Mouse (Mus musculus) kidney, postnatal 4 days (tissue): ENCODE measurements at regions not wholly inside any gene's neighbourhood (a gene's known extent, or its start where the extent isn't known, plus 50 kb on each side); places are given as distances from the start of the nearest gene placed in this dataset.

ENCODE experiments used
- DNase-seq, 2 experiments: peaks; one replicate each; pipeline ENCODE4 v3.0.0; 2021; ENCODE audit warnings: mixed read lengths in 2 of 2

DNA sequence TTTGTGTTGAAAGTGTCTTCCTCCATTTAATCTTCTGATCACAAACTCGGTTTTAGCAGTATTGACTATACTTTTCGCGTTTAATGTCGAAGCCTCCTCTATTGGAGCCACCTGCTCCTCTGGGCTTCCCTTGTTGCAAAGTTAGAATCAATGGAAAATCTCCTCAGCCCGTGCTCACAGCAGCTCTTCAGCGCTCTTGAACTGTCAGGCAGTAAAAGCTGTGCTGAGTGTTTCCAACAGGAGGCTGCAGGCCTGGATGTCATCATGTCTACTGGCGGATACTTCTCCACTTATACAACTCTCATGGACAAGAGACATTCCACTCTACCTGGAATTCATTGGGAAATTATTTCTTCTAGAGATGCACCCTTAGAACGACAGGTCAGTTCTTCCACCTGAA lies 380.4 kb upstream of the Crim1 start:
- no peak for DNase-seq

DNA sequence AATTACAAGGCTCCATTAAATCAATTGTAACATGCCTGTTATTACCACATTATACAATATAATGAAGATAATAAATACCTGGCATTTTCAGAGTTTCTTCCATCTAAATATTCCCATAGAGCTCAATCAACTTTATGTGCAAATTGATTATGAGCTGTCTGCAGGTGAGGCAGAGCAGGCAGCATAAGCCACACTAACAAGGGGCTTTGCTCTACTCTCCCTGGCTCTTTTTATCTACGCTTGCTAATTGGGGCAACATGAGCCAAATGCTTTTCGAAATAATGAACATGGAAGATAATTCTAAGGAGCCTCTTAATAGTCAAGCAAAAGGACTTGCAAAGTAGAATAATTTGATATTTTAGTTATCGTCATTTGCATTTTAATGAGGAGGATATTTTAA lies 356.1 kb upstream of the Crim1 start:
- DNase-seq: no peak

DNA sequence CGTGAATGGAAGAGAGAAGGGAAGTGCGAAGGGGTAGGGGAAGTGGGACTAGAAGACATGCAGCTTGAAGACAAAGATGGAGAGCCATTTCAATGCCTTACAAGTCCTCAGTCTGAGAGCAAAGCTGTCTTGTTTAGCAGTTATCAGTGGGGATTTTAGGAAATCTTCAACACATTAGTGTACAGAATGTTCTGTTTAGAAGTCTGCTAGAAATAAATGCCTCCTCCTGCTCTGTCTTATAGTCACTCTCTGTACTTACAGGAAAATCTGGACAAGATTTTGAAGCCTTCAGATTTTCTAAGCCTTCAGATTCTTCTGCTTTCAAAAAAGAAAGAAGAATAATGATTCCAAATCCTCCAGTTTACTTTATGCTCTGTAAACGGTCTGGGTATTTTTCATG lies 325.6 kb upstream of the Crim1 start:
- DNase-seq: no peak

DNA sequence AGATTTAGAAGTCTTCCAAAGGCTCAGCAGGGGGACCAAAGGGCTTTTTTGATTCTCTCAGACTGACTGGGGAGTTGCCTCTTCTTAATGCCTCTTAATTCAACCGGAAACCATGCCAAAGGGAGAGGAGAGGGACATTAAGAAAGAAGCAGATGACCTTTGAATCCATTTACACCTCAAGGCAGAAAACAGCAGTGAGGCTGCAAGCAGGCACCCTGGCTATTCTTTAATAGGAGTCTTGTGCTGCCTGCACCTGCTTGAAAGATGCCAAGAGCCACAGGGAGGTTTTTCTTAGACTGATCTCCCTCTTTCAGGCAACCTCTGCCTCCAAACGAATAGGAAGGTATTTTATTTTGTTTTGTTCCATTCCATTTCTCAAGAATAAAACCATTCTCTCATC lies 323.0 kb upstream of the Crim1 start:
- DNase-seq: peak in 1 of 2 experiments; percentile 4

DNA sequence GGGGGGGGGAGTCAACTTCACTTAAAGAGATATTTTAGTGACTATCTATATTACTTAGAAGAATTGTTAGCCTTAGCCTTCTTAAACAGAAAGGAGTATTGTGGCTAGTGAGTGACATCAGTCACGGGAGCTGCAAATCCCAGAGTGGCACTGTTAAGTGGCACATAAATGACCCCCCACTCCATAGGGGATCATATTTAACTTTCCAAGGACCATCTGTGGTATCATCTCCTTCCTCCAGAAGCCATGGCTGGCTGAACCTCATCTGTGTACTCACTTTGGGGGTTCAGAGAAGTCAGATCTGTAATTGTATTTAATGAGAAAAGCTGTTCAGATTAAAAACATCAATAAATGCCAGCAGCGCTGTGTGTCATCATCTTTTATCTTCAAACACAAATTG lies 314.9 kb upstream of the Crim1 start:
- DNase-seq: no peak

DNA sequence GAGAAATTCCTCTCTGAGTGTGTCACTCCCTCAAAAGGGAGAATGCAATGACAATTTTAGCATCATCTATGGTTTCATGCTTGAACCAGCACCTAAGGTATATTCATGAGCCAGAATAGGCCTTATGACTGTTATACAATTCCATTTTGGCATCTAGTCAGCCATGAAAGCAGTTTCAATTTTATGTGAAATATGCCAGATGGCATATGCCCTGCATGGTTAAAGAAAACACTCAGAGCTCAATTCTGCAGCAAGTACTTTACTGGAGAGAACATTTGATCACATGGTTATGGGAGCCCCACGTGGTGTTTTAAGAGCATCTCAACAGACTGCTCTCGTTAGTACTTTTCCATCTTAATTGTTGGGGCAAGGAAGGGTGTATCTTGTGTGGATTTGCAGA lies 310.9 kb upstream of the Crim1 start:
- DNase-seq: no peak

DNA sequence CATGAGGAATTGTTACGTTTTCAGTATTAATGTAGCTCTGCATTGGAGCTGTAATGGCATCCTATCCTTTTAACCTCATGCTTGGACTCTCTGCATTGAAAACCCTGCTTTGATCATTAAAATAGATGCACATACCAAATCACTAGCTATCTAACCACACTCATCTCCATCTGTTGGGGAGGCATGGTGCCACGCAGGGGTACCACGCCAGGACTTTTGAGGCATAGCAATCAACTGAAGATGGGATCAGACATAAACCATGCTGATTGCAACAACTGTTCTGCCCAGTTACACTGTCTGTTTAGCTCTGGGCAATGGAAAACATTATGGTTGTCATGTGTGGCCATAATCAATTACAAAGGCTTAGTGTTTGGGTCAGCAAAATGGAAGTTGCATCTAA lies 295.6 kb upstream of the Crim1 start:
- DNase-seq: no peak

DNA sequence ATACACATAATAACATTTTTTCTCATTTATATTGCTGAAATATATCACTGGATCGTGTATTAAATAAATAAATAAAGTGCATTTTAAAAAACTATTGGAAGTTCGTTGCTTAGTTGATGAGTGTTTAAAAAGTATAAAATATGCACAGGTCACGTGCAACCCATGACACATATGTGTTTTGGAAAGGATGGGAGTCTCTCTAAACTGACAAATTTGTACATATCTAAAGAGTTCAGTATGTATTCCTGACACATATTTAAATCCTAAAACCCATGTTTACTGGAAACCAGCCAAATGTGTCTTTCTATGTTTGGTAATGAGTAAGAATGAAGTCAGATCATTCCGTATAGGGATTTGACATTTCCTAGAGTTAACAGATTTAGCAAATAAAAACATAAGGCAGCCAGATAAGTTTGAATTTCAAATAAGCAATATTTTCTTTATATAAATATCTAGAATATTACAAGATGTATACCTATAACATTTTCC lies 286.0 kb upstream of the Crim1 start:
- DNase-seq: no peak

DNA sequence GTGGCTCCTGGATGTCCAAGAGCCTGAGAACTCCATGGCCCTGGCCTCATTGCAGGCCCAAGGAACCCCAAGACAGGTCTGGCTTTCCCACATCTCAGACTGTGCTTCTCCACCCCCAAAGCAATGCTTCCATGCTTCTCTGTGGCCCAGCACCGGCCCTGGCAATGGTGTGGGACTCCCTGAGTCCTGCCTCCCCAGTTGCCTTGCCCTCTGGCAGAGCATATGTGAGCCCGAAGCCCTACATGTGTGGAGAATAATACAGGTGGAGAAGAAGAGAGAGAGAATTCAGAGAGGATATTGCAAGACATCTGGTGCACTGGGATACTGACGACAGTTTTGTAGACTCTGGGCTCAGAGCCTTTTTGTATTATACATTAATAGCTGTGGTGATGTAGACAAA lies 269.8 kb upstream of the Crim1 start:
- DNase-seq: no peak

DNA sequence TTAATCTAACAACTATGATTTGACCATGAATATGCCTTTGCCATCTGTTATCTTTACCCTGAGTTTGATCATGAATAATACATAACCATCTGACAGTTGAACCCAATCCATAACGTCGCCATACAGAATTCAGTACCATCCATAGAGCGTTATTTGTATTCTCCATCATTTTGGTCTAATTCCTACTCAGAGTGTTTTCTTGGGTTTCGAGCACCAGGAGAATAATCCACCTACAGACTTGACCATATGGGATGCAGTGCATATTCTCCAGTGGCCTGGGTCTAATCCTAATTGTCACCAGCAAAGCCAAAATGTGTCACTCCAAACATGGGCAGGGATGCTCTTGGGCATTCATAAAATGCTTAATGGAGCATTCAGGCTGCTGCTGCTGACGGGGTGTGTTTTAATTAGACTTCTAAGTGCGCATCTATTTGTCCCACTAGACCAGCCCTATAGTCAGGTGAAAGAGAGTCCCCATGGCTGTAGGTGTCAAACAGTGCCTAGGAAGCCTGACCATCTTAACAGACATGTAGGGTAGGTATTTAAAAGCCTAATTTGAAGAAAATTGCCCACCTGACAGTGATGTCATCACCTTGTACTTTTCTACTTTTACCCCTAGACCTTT lies 269.0 kb upstream of the Crim1 start:
- no peak for DNase-seq

DNA sequence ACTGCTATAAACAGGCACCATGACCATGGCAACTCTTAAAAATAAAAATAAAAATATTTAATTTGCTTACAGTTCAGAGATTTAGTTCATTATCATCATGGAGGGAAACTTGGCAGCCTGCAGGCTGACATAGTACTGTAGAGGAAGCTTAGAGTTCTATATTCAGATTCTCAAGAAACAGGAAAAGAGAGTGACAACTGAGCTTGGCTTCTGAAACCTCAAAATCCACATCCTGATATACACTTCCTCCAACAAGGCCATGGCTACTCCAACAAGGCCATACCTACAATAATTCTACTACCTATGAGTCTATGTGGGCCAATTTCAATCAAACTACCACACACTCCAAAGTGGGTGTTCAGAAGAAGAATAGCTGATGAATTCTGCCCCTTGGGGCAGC lies 266.9 kb upstream of the Crim1 start:
- no peak for DNase-seq

DNA sequence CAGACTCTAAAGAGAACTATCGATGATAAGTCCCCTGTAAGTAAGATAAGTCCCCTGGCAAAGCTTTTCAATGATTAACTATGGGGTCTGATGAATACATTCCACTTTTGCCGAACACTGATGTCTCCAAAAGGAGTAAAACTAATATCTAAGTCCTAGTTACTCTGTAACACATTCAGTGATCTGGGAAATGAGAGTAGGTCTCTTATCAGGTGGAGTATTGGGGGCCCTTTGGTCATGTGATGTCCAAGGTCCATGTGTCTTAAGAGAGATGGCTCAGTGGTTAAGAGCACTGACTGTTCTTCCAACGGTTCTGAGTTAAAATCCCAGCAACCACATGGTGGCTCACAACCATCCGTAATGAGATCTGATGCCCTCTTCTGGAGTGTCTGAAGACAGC lies 242.0 kb upstream of the Crim1 start:
- no peak for DNase-seq

DNA sequence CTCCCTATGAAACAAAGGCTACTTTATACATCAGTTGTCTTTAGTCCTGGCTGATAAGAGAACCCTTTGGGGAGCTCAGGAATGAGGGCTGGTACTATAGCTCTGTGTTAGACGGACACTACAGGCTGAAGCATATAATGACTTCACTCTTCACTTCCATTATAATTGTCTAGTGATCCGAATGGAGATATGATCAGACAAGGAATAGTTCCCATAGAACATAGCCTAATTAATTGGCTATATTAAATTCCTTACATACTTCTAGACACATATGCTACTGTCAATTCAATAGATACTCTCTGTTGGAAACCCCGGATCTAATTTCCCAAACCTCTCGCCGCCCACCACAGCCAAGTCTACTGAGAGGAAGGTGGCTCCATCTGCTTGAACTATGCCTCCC lies 238.8 kb upstream of the Crim1 start:
- no peak for DNase-seq

DNA sequence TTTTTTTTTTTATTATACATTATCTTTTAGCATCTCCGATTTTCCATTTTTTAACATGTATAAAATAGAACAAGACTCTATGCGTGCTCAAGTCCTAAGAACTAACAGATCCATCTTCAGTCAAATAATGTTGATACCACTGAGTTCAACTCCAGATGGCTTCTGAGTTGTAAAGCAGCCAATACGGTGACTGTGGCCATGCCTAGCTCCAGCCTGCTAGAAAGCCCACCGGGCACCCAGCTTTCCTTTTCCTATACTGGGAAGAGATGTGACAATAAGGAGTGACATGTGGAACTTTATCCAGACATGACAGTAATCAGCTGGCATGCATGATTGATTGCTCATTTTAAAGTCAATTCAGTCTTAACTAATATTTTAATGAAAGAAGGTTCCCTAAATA lies 236.7 kb upstream of the Crim1 start:
- no peak for DNase-seq

DNA sequence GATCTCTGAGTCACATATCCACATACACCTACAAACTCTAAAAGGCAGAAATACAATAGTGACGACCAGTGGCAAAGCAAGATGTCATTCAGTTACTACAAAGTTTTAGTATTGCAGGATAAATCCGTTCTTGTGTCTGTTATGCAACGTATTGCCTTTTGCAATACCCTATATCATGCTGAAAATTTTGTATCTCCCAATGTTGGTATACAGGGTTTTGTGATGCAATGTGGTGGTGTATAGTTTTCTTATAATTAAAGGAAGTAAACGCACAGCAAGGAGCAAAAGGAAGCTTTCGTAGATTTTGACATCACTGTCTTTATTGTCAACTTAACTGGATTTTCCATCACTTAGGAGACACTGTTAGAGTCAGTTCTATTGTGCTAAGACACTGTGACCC lies 231.5 kb upstream of the Crim1 start:
- DNase-seq: no peak

DNA sequence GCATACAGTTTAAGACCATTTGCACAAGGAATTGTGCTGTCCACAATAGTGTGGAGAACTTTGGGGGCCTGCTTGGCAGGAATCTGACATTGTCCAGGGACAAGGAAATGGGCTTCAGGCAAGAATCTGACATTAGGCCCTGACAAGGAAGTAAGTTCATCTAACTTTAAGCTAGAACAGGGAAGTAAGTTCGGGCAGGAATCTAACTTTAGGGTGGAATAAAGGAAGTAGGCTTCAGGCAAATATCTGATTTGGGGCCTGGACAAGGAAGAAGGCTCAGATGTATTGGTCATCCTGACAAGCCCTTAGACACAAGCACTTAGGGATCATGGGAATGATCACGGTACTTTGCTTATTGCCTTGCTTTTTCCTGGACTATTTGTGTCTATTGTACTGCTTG lies 230.9 kb upstream of the Crim1 start:
- no peak for DNase-seq
